Mouse (Mus musculus): Measurements from ENCODE around the gene C2cd2l.
"Not testable (repeated sequence)": the region's sequence is repeated elsewhere in the genome, so short reads cannot be mapped to it uniquely, and the experiment has no call there.

C2cd2l gene

GRCm38 (mm10) chr9:44311136-44312134 lies 8.7 kb downstream of the C2cd2l start:
- no peak for DNase-seq

GRCm38 (mm10) chr9:44310750-44311135 lies 9.3 kb downstream of the C2cd2l start:
- no peak for DNase-seq

- no peak for DNase-seq
These were observed 10.3 kb downstream of the C2cd2l start for GRCm38 (mm10) chr9:44309756-44310155.

- no peak for DNase-seq
These were observed 12.8 kb downstream of the C2cd2l start for GRCm38 (mm10) chr9:44307248-44307647.

- DNase-seq: no peak
These were observed 13.6 kb downstream of the C2cd2l start for GRCm38 (mm10) chr9:44306532-44306931.

- peak; percentile 97 to 99 for DNase-seq
These were observed 14.5 kb downstream of the C2cd2l start, which contains the start of gene Hinfp for GRCm38 (mm10) chr9:44305466-44306079. Gene Hinfp, minus strand, starts transcription at chr9:44305671.

- not testable (repeated sequence) for DNase-seq
These were observed 20.1 kb downstream of the C2cd2l start for GRCm38 (mm10) chr9:44300001-44300400.

GRCm38 (mm10) chr9:44292490-44292889 lies 27.6 kb downstream of the C2cd2l start:
- DNase-seq: peak; percentile 57 to 68

- DNase-seq: no peak
These were observed 31.2 kb downstream of the C2cd2l start for GRCm38 (mm10) chr9:44288959-44289291.

- peak; percentile 72 to 80 for DNase-seq
These were observed 31.8 kb downstream of the C2cd2l start, which contains the start of gene Abcg4 for GRCm38 (mm10) chr9:44288076-44288958. Gene Abcg4, minus strand, starts transcription at chr9:44288615.

- DNase-seq: peak; percentile 55 to 59
These were observed 32.5 kb downstream of the C2cd2l start for GRCm38 (mm10) chr9:44287401-44288075.

GRCm38 (mm10) chr9:44287003-44287400 lies 33.1 kb downstream of the C2cd2l start:
- DNase-seq: no peak

- DNase-seq: no peak
These were observed 33.7 kb downstream of the C2cd2l start for GRCm38 (mm10) chr9:44286256-44286850.

- DNase-seq: no peak
These were observed 36.9 kb downstream of the C2cd2l start for GRCm38 (mm10) chr9:44283183-44283582.

- DNase-seq: no peak
These were observed 50.1 kb downstream of the C2cd2l start for GRCm38 (mm10) chr9:44269973-44270372.

- peak in 1 of 2 experiments; percentile 63 for DNase-seq
These were observed 51.0 kb downstream of the C2cd2l start for GRCm38 (mm10) chr9:44269077-44269476.

GRCm38 (mm10) chr9:44268432-44268831 lies 51.7 kb downstream of the C2cd2l start, which contains the start of gene Nlrx1:
Gene Nlrx1, minus strand, starts transcription at chr9:44268599.
- no peak for DNase-seq

- DNase-seq: peak; percentile 84 to 90
These were observed 52.1 kb downstream of the C2cd2l start for GRCm38 (mm10) chr9:44268027-44268360.

- peak in 1 of 2 experiments; percentile 34 for DNase-seq
These were observed 52.6 kb downstream of the C2cd2l start for GRCm38 (mm10) chr9:44267319-44268026.

- DNase-seq: no peak
These were observed 53.4 kb downstream of the C2cd2l start for GRCm38 (mm10) chr9:44266478-44267226.

Data from cerebellum, adult 18-20 months (tissue).